Mouse (Mus musculus) bone marrow, adult 2 months (tissue): Measurements from ENCODE around the gene Qars. TPM values are rescaled to one million over a fixed set of nuclear protein-coding genes. Genes with fewer than 3 reads are reported as not detected.

ENCODE experiments used
- H3K27ac ChIP-seq: fragments of 200-500 bp; 2 replicates; pipeline ENCODE4 v1.5.1; 2012; ENCODE audit warnings: low read depth, mild to moderate bottlenecking, control low read depth, inconsistent platforms, low read length; ENCODE audit not compliant: control insufficient read depth, poor library complexity, insufficient read depth
- H3K4me1 ChIP-seq: fragments of 200-500 bp; 2 replicates; pipeline ENCODE4 v1.6.1; 2011; ENCODE audit warnings: low read length; ENCODE audit not compliant: control insufficient read depth, insufficient read depth
- H3K4me3 ChIP-seq: fragments of 200-500 bp; replicated peaks from 2 replicates; pipeline ENCODE3; 2011; ENCODE audit warnings: mild to moderate bottlenecking, low read depth, low read length, control low read depth; ENCODE audit not compliant: control insufficient read depth
- CTCF ChIP-seq: fragments of 200-500 bp; IDR thresholded peaks from 2 replicates; pipeline ENCODE4 v1.5.1; 2011; ENCODE audit warnings: low read length, control low read depth; ENCODE audit not compliant: control insufficient read depth, insufficient read depth
- POLR2A ChIP-seq: fragments of 200-500 bp; IDR thresholded peaks from 2 replicates; pipeline ENCODE4 v1.6.1; 2011; ENCODE audit warnings: low read depth, mild to moderate bottlenecking, control low read depth, low read length, borderline replicate concordance; ENCODE audit not compliant: control insufficient read depth
- WGBS: fragments of 180-500 bp; shearing (Covaris S2); methylation state at CpG from one replicate; pipeline ENCODE4 v1.1.7; 2018; 5-methylcytosine and 5-hydroxymethylcytosine counted together
- polyA plus RNA-seq: library from polyadenylated mRNA; stranded (reverse); fragments of >200 nt; gene quantifications from 2 replicates; pipeline ENCODE4 v1.2.4, GENCODE M21; 2011; ENCODE audit warnings: low replicate concordance; ENCODE audit not compliant: missing spikeins, insufficient read depth, insufficient read length

Qars gene
- polyA plus RNA-seq, 1 experiment: 170 TPM

- no peak overlapping the region for H3K4me3 ChIP-seq
- no peak overlapping the region for H3K27ac ChIP-seq
- H3K4me1 ChIP-seq: peaks cover 2% of the 10 kb centered on the region
- WGBS: 90% methylated on average over 2 of the region's 2 CpGs
- TF ChIP-seq POLR2A: no peak
- TF ChIP-seq CTCF: no peak
Observed at GRCm38 (mm10) chr9:108466219-108466618, 41.3 kb upstream of the Qars start.

GRCm38 (mm10) chr9:108469430-108469829 lies 38.1 kb upstream of the Qars start:
- TF ChIP-seq CTCF (no peak), POLR2A (no peak)
- no peak overlapping the region for H3K4me3 ChIP-seq
- WGBS: 83% methylated on average over 5 of the region's 5 CpGs
- H3K27ac ChIP-seq: no peak overlapping the region
- no peaks in the 10 kb centered on the region for H3K4me1 ChIP-seq

GRCm38 (mm10) chr9:108469845-108470244 lies 37.7 kb upstream of the Qars start:
- no peak overlapping the region for H3K27ac ChIP-seq
- 80% methylated on average over 4 of the region's 4 CpGs for WGBS
- H3K4me1 ChIP-seq: no peaks in the 10 kb centered on the region
- no peak overlapping the region for H3K4me3 ChIP-seq
- no peak for TF ChIP-seq CTCF
- TF ChIP-seq POLR2A: no peak

- Histone ChIP-seq H3K27ac (no peak overlapping the region), H3K4me3 (no peak overlapping the region), H3K4me1 (no peaks in the 10 kb centered on the region)
- 33% methylated on average over 1 of the region's 1 CpGs for WGBS
- TF ChIP-seq CTCF (no peak), POLR2A (no peak)
Observed at GRCm38 (mm10) chr9:108474528-108474927, 33.0 kb upstream of the Qars start.

GRCm38 (mm10) chr9:108478638-108479156 lies 28.8 kb upstream of the Qars start:
- Histone ChIP-seq H3K4me1 (no peaks in the 10 kb centered on the region), H3K4me3 (no peak overlapping the region), H3K27ac (no peak overlapping the region)
- no peak for TF ChIP-seq CTCF
- no peak for TF ChIP-seq POLR2A
- WGBS: under 1% methylated on average over 20 of the region's 20 CpGs

GRCm38 (mm10) chr9:108479241-108479640 lies 28.3 kb upstream of the Qars start:
- WGBS: 38% methylated on average over 11 of the region's 11 CpGs
- no peaks in the 10 kb centered on the region for H3K4me1 ChIP-seq
- no peak for TF ChIP-seq POLR2A
- no peak for TF ChIP-seq CTCF
- H3K4me3 ChIP-seq: no peak overlapping the region
- H3K27ac ChIP-seq: no peak overlapping the region

GRCm38 (mm10) chr9:108479721-108480351 lies 27.7 kb upstream of the Qars start, which contains the start of gene Lamb2:
Gene Lamb2 (plus strand): TSS chr9:108479736.
- Histone ChIP-seq H3K4me3 (no peak within 1 kb of the TSS), H3K4me1 (no peaks in the 10 kb centered on the region), H3K27ac (no peak within 1 kb of the TSS)
- TF ChIP-seq CTCF (no peak), POLR2A (no peak)
- WGBS: 43% methylated on average over 10 of the region's 10 CpGs

- Histone ChIP-seq H3K4me1 (no peaks in the 10 kb centered on the region), H3K27ac (no peak overlapping the region), H3K4me3 (no peak overlapping the region)
- WGBS: 90% methylated on average over 28 of the region's 28 CpGs
- no peak for TF ChIP-seq CTCF
- no peak for TF ChIP-seq POLR2A
Observed at GRCm38 (mm10) chr9:108480813-108481519, 26.5 kb upstream of the Qars start.
